Mouse (Mus musculus) stomach, postnatal 0 days (tissue): ENCODE results near the gene Ring1.

Source experiments
- CTCF ChIP-seq: IDR thresholded peaks from 2 replicates; pipeline ENCODE4 v1.5.1; 2016; ENCODE audit warnings: antibody characterized with exemption, low read depth, mild to moderate bottlenecking, moderate library complexity
- EP300 ChIP-seq: optimal IDR thresholded peaks from 2 replicates; pipeline ENCODE3; 2016; ENCODE audit warnings: antibody characterized with exemption

DNA sequence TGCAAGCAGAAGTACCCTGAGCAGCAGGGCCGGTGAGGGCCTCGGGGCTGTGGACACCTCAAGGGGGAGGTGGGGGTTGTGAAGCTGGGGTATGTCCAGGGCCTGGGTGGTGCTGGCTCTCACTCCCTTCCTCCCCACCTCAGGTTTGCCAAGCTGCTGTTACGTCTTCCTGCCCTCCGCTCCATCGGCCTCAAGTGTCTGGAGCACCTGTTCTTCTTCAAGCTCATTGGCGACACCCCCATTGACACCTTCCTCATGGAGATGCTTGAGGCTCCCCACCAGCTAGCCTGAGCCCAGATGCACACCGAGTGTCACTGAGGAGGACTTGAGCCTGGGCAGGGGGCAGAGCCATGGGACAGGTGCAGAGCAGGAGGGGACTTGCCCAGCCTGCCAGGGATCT is 12.8 kb upstream of the Ring1 start:
- TF ChIP-seq CTCF (no peak), EP300 (no peak)
